Mouse (Mus musculus) CH12F3 (cell line): Measurements from ENCODE around the gene Abca17.

Experiments used
- in situ Hi-C: fragments of 300-500 bp; cut with MboI; formaldehyde crosslinking; loops from 2 replicates; pipeline ENCODE4 v1.14.3; 2020; ENCODE audit warnings: low sequenced_read_pairs

The Abca17 gene

DNA sequence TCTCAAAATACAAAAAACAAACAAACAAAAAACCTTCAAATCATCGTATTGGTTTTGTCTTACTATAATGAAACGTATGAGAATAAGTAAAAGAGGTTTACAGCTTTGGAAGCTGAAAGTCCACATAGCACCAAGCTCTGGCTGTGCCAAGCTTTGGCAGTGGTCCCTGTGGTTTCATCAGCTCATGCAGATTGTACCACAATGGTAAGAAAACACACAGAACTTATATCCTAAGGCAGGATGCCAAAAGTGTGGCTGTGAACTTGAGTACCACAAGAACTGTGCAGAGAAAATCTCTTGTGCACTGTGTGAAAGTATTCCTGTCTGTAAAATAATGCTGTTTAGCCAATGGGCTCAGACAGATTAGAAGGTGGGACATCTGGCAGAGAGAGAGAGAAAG lies 1.7 kb downstream of the Abca17 start:
- in situ Hi-C loops, result no loop called here

DNA sequence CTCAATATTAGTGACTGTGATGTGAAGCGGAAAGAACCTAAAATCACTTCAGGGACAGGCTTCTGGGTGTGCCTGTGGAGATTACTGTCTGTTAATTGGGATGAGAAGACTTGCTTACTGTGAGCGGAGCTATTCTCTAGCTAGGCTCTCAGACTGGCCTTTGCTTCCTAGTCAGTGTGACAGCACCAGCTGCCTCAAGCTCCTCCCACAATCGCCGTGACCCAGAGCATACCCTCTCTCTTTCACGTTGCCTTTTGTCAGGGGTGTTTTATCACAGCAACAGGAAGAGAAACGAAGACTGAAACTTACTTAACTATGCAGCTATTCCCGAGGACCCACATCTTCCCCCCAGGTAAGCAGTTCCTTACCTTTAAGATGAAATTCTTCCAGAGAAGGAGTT lies 4.0 kb downstream of the Abca17 start:
- in situ Hi-C loops, result no loop called here

DNA sequence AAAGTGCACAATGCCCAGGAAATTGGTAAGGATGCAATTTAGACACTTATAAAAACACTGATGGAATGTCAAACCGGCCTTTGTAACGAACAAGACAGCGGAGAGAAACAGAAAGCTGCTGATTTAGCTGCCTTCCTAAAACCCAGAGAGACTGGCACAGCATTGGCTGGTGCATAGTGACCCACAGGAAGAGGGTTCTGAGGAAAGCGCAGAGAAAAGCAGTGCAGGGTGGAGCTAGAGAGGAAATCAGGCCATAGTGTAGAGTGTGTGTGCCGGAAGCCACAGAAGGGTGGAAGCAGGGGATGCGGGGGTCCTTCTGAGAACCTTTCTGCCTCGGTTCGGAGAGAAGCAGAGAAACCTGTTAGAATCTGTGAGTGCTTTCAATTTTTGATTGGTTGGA lies 6.2 kb downstream of the Abca17 start:
- in situ Hi-C loops, result no loop called here

DNA sequence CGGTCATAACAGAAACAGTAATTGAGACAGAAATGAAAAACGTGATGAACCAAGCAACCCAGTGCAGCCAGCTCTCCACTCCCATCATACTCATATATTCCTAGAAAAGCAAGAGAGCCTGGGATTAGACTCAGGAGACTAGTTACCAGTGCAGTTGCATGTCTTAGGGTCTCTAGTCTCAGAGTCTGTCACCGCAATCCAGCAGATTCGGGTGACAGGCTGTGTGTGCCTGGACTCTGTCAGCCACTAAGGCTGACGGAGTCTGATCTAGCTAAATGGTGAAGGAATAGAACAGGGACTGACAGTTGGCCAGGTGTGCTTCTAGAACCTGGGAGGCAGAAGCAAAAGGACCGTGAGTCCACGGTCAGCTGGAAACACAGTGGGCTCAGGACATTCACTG lies 23.2 kb downstream of the Abca17 start:
- in situ Hi-C loops, result no loop called here

GRCm38 (mm10) chr17:24325051-24325450 lies 25.8 kb downstream of the Abca17 start:
- in situ Hi-C loops, result no loop called here

DNA sequence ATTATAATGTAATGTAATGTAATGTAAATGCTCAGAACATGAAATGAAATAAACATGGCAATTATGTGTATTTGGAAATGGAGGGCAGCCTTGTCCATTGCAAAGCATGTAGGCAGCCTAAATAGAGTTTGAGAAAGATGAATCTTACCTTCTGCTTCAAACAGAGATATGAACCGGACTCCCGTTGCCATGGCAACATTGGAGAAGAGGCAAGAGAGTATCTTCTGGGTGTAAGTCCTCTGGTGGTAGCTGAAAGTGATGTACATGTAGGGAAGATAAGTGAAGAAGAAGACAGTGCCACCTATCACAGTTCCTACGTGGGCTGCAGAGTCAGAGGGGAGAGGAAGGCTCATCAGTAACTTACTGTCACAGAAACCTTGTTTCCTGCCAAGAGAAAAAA lies 30.0 kb downstream of the Abca17 start:
- in situ Hi-C loops, result no loop called here

GRCm38 (mm10) chr17:24307500-24307899 lies 43.4 kb downstream of the Abca17 start:
- in situ Hi-C loops, result no loop called here

- in situ Hi-C loops, result no loop called here
These were observed 50.2 kb downstream of the Abca17 start for GRCm38 (mm10) chr17:24300651-24301050.

DNA sequence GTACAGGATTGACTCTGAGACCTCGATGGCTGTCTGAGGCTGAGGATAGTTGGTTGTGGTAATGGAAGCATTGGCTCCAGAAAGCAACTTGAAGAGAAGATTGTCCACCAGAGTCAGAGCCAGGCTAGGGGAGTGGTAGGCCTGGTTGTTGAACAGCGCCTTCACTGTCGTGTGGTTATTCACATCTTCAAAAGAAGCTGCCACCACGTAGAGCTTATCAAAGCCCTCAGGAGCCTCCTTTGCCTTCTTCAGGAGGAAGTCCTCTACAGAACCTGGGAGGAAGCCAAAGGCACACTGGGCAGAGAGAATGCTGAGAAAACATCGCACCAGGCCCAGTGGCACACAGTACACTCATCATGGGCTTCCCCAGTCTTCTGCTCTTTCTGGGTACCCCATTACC lies 61.5 kb downstream of the Abca17 start:
- in situ Hi-C loops, result no loop called here

DNA sequence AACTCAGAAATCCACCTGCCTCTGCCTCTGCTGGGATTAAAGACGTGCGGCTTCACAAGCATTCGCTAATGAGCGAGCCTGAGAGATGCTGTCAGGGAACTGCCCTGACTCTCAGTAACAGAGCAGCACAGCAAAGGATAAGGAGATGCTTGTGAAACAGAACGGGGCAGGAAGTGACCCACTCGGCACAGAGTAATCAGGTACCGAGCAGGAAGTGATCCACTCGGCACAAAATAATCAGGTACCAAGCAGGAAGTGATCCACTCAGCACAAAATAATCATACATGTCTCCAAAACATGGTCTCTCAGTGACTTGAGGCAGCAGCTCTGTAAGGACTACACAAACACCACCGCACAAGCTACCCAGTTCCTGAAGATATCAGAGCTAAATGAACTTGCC lies 62.4 kb downstream of the Abca17 start:
- in situ Hi-C loops, result no loop called here

- in situ Hi-C loops, result no loop called here
These were observed 65.2 kb downstream of the Abca17 start for GRCm38 (mm10) chr17:24285680-24286079.

DNA sequence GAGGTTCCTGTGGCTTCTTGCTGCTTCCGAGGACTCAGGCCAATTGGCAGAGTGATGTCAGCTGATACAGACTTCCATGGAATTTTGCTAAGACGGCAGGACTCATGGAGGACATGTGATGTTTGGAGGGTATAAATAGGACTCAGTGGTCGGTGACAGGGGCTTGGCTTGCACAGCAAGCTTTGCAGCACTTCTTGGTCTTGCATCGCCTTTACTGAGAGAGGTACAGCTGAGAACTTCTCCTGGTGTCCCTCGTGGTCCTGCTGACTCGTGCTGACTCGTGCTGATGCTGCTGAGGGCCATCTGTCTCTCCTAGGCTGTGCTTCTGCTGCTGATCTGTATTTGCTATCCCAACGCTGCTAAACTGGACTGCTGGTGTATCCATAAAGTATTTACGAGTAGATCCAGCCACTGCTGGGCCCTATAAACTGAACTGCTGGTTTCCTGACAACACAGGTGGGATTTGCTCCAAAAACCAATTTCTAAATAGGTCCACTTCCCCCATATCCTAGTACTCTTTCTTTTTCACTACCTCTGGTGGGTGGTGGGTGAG lies 67.5 kb downstream of the Abca17 start:
- in situ Hi-C loops, result no loop called here

DNA sequence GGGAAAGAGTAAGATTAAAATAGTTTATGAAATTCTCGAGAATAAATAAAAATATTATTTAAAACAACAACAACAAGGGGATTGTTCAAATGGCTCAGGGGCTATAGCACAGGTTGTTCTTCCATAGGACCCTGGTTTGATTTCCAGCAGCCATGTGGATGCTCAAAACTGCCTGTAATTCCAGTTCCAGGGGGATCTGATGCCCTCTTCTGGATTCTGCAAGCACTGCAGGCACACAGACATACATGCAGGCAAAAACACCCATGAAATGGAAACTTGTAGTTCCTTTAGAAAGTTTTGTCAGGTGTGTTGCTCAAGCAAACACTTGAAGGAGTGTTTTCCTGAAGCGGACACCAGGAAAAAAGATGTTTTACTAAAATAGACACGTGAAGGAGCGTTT lies 68.2 kb downstream of the Abca17 start:
- in situ Hi-C loops, result no loop called here

DNA sequence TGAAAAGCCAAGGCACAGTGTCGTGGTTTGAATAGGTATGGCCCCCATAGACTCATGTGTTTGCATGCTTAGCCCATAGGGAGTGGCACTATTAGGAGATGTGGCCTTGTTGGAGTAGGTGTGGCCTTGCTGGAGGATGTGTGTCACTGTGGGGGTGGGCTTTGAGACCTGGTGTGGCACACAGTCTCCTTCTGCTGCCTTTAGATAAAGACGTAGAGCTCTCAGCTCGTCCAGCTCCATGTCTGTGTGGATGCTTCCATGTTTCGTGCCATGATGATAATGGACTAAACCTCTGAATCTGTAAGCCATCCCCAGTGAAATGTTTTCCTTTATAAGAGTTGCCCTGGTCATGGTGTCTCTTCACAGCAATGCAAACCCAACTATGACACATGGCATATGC lies 71.0 kb downstream of the Abca17 start:
- in situ Hi-C loops, result no loop called here

DNA sequence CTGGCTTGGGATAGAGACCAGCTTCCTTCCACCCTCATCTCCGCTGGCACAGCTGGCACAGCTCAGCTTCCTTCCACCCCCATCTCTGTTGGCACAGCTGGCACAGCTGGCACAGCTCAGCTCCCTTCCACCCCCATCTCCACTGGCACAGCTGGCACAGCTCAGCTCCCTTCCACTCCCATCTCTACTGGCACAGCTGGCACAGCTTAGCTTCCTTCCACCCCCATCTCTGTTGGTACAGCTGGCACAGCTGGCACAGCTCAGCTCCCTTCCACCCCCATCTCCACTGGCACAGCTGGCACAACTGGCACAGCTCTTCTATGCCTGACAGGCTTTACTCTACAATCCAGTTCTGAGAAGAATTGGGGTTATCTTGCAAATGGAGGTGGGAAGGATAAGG lies 83.7 kb downstream of the Abca17 start:
- in situ Hi-C loops, result no loop called here

- in situ Hi-C loops, result no loop called here
These were observed 86.1 kb downstream of the Abca17 start for GRCm38 (mm10) chr17:24264766-24265165.

DNA sequence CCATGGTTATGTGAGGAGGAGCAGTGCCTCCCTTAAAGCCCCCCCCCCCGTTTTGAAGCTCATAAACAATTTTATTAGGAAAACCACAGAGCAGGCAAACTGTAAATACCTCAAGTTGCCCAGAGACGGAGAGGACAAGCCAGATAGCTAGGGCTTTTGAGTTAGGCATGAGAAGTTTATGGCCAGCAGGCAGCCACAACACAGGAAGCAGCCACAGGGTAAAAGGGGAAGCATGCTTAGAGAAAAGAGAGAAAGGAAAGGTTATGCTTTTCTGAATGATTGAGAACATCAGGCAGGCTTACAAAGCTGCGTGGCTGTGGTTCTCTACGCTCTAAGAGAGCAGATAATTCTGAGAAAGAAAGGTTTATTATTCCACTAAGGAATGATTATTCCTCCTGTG lies 90.4 kb downstream of the Abca17 start:
- in situ Hi-C loops, result no loop called here

DNA sequence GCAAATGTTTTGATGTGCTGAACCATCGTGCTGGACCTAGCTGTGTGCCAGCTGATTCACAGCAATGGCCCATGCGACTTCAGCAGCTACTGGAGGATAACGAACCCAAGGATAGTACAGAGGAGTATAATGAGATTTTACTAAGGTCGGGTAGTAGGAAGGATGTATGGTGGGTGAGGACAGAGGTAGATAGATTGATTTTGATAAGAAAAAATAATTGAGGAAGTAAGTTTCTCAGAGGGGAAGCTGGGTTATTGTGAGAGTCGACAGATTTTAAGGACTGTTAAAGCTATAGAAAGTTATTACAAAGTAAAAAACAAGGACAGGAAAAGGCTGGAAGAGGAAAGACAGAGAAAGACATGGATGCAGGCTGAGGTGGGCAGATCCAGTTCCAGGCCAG lies 91.2 kb downstream of the Abca17 start:
- in situ Hi-C loops, result no loop called here

DNA sequence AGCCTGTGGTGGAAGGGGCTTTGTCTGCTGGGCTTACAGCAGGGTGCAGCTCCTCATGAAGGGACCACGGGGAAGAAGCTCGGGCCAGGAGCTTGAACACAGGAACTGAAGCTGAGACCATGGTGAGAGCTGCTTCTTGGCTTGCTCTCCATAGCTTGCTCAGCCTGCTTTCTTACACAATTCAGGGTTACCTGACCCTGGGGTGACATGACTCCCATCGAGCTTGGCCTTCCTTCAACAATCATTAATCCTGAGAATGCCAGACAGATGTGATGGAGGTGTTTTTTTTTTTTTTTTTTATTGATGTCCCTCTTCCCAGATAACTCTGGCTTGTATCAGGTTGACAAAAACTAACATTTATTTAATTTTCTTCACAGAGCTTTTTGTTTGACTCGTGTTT lies 91.9 kb downstream of the Abca17 start:
- in situ Hi-C loops, result no loop called here

- in situ Hi-C loops, result no loop called here
These were observed 98.5 kb downstream of the Abca17 start for GRCm38 (mm10) chr17:24252329-24252728.

DNA sequence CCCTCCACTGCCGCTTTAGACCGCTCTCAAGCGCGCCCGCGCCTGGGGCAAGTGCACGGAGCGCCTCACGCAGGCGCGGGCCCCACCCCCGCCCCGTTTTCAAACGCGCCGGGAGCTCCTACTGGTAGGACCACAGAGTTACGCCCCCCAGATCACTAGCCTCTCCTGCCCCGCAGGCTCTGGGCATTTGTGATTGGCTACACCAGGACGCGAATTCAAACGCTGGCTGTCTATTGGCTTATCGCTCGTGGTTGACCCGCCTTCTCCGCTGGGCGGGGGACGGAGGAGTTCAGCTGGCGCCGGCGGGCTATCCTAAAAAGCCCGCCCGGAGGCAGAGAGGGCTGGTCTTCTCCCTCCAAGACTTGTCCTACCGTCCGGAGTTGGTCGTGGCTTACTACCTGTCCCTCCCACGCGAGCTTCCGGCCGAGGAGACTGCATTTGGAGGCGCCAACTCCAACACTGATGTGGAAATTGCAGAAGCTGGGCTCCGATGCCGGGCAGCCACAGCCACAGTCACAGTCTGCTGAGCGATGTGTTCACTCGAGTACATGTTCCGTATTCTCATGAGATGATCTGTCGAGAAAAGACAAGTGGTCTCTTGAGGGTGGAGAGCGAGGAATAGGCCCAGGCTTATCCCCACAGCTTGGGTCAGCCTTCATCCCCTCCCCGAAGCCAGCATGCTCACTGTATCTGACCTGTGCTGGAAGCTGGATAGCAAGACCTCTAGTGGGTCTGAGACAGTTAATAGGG lies 99.4 kb downstream of the Abca17 start, which contains the start of gene Ccnf:
TSS of gene Ccnf (minus strand) at position 165 of the 750 bp plus-strand sequence.
- in situ Hi-C loops, result no loop called here

DNA sequence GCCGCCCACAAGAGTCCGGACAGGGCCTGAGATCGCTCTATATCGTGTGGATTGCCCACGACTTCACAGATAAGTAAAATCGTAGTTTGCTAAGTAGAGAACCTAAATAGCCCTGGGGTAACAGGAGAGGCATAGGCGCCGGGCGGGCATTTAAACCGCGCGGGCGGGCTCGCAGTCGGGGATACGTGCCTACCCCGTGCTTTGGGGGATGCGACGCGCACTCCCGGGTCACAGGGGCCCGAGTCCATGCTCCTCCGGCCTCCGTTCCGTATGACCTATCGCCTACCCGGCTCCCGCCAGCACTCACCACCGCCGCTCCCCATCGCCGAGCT lies 99.9 kb downstream of the Abca17 start:
- in situ Hi-C loops, result no loop called here

GRCm38 (mm10) chr17:24248641-24249040 lies 102.2 kb downstream of the Abca17 start:
- in situ Hi-C loops, result no loop called here
